Mouse (Mus musculus) cerebellum, adult 11-12 months (tissue): Measurements from ENCODE around the gene Pik3r5.

Source experiments
- DNase-seq: peaks from one replicate; pipeline ENCODE4 v3.0.0; 2022

Gene Pik3r5

GRCm38 (mm10) chr11:68401428-68401827 is 30.5 kb upstream of the Pik3r5 start:
- no peak for DNase-seq

- DNase-seq: no peak
Measured at GRCm38 (mm10) chr11:68404185-68404584, 27.7 kb upstream of the Pik3r5 start.

DNA sequence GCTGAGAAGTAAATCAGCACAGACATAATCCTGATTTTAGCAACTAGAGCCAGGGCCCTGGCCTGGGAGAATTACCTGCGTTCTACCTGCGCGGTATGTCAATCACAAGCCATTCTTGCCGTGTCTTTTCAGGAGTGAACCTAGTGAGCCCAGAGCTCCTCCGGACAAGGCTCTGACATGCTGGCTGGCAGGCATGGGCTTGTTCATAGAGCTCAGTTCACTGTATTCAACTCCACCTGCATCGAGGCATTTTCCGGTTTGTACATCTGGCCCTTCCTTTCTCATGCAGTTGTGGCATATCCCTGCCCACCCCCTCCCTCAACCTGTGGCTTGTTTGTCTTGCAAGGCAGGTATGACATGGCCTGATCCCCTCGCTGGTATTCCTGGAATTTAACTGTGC is 26.3 kb upstream of the Pik3r5 start:
- DNase-seq: no peak

GRCm38 (mm10) chr11:68407266-68407926 is 24.5 kb upstream of the Pik3r5 start:
- DNase-seq: no peak

DNA sequence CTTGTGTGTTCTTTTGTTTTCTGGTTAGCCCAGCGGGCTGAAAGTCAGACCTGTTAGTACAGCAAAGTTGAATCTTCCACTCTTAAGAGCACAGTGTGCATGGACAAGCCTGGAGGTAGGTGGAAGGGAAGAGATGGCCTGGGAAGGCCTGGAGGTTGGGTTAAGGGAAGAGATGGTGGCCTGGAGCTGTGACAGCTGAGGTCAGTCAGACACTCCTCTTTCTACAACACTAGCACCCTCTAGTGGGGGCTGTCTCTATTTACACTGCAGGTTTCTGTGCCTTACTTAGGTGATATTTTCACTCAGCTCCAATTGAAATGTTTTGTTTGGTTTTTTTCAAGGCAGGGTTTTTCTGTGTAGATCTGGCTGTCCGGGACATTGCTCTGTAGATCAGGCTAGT is 23.8 kb upstream of the Pik3r5 start:
- peak; percentile 64 for DNase-seq

DNA sequence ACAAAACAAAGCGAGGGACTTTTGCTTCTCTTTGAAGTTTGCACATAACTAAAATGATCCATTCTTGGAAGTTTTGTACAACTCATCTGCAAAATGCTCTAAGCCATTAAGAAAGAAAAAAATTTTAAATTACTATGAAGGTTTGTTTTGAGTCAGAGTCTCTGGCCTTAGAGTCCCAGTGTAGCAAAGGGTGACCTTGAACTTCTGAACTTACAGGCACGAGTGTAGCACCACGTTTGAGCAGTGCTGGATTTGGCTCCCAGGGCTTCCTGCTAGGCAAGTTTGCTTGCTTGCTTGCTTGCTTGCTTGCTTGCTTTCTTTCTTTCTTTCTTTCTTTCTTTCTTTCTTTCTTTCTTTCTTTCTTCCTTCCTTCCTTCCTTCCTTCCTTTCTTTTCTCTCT is 14.9 kb upstream of the Pik3r5 start:
- no peak for DNase-seq

GRCm38 (mm10) chr11:68417831-68418230 is 14.1 kb upstream of the Pik3r5 start:
- no peak for DNase-seq

- DNase-seq: no peak
Measured at GRCm38 (mm10) chr11:68425492-68426315, 6.2 kb upstream of the Pik3r5 start.

DNA sequence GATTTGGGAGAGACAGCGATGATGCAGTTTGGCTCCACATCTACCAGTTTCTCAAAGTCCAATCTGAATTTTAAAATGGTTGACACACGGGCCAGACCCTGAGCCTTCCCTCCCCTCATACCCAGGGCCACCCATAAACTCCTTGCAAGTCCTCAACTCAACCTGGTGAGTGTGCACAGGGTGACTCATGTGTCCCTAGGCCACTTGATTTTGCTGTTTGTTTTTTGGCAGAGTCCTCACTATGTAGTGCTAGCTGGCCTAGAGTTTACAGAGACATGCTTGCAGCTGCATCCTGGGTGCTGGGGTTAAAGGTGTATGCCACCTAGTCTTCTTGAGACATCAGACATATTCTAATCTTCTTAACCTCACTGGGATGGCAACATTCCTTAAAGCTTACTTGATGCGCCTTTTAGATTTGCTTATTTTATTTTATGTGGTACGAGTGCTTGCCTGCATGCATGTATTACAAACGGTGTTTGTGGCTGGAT is 4.8 kb upstream of the Pik3r5 start:
- DNase-seq: no peak

- DNase-seq: no peak
Measured at GRCm38 (mm10) chr11:68430662-68431061, 1.3 kb upstream of the Pik3r5 start.

DNA sequence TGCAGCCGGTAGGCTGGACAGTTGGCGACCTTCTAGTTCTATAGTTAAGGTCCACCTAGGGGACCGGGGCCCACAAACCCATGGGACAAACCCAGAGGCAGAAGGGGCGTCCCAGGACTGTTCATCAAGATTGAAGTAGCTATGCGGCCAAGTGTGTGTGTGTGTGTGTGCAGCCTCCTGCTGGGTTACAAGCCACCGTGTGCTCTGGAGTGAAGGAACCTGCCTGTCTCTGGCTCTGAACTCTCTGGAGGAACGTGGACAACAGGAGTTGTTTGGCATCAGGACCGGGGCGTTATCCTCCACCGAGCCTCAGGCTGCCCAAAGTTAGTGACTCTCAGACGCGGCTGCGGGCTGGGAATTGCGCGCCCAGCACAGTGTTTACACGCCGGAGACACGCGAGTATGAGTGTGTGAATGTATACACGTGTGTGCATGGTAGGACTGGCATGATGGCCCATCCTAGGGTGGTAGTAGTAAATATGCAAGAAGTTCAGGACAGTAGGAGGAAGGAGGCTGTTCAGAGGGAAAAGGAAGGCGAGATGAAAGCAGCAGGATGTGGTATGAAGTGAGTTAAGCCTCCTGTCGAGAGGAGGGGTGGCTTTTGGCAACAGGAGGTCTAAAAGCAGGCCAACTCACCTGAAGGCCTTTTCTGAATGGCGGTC is 570 bp downstream of the Pik3r5 start:
- no peak for DNase-seq

DNA sequence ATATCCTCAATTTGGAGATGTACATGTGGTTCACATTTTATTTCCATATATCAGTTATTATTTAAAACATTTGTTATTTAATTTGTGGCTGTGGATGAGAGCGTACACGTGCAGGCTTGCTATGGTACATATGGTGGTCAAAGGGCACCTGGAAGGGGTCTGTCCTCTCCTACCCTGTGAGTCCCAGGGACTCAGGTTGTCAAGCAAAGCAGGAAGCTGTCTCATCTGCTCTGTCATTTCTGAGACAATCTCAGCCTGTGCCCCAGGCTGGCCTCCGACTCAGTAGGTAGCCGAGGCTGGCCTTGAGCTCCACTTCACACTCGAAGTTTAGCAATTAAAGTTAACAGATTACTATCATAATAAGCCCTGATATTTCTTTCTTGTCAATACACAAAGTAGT is 1.6 kb downstream of the Pik3r5 start:
- no peak for DNase-seq

- DNase-seq: no peak
Measured at GRCm38 (mm10) chr11:68434697-68435096, 2.8 kb downstream of the Pik3r5 start.

GRCm38 (mm10) chr11:68435601-68436000 is 3.7 kb downstream of the Pik3r5 start:
- DNase-seq: no peak

DNA sequence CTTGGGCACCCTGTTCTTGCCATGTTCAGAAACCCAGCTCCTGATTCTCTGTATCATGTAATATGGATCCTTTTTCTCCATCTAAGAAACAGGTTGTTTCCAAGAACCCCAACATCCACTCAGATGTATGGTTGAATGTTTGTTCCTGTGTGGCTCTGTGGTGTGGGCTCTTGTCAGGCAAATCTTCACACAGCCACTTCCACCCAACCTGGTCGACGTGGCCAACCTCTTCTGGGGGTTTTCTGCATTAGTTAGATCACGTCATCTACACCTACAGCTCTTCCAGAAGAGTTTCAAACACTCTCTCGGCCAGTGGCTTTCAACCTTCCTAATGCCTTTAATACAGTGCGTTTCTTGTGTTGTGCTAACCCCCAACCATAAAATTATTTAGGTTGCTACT is 4.5 kb downstream of the Pik3r5 start:
- DNase-seq: no peak

DNA sequence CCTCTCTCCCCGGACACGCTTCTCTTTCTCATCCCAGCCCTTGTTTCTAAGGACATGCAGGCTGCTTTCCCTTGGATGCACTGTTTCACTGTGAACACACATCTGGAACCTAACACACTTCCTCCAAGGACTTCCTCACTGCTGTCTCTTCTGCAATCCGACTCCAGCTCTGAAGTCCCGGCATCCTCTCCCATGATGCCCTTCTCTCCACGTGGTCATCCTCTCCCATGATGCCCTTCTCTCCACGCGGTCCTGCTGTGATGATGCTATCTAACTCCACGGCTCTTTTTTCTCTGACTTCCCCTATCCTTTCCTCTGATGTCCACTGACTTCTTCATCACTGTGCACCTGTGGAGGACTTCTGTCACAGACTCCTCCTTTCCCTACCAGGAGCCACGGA is 8.2 kb downstream of the Pik3r5 start:
- DNase-seq: no peak

DNA sequence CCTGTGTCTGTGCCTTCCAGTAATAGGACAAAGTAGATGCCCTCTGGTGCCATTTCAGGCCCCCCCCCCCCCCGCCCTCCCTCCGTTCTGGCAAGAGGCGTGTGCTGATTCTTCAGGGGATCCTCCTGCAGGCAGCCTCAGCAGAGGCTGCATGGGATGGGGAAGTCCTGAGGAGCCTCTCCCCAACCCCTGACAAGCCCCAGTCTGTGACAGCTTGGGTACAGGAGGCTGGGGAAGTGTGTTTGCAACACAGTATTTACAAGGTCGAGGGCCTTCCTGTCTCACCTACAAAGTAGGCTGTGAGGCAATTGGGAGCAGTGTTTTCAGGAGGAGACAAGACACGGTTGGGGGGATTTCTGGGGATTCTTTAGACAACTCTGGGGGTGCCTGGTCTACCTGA is 9.0 kb downstream of the Pik3r5 start:
- no peak for DNase-seq

- DNase-seq: no peak
Measured at GRCm38 (mm10) chr11:68442346-68442745, 10.4 kb downstream of the Pik3r5 start.

- no peak for DNase-seq
Measured at GRCm38 (mm10) chr11:68442983-68443638, 11.2 kb downstream of the Pik3r5 start.

- no peak for DNase-seq
Measured at GRCm38 (mm10) chr11:68445901-68446300, 14.0 kb downstream of the Pik3r5 start.

- no peak for DNase-seq
Measured at GRCm38 (mm10) chr11:68446547-68446946, 14.6 kb downstream of the Pik3r5 start.

- no peak for DNase-seq
Measured at GRCm38 (mm10) chr11:68447242-68447641, 15.3 kb downstream of the Pik3r5 start.

- no peak for DNase-seq
Measured at GRCm38 (mm10) chr11:68448356-68448755, 16.4 kb downstream of the Pik3r5 start.
